Mouse (Mus musculus) testis, adult 2 months (tissue): ENCODE data around the gene Erg. TPM values are rescaled to one million over a fixed set of nuclear protein-coding genes. Genes with fewer than 3 reads are reported as not detected.

Experiments used
- H3K27ac ChIP-seq: fragments of 200-500 bp; 2 replicates; pipeline ENCODE4 v1.5.1; 2012; ENCODE audit warnings: low read depth, low read length; ENCODE audit not compliant: control insufficient read depth, insufficient read depth
- H3K27me3 ChIP-seq: fragments of 200-500 bp; 2 replicates; pipeline ENCODE4 v1.6.1; 2012; ENCODE audit warnings: mild to moderate bottlenecking, low read length, moderate library complexity; ENCODE audit not compliant: control insufficient read depth, insufficient read depth
- H3K36me3 ChIP-seq: fragments of 200-500 bp; 2 replicates; pipeline ENCODE4 v1.6.1; 2012; ENCODE audit warnings: mild to moderate bottlenecking, low read length; ENCODE audit not compliant: control insufficient read depth, insufficient read depth
- H3K4me1 ChIP-seq: fragments of 200-500 bp; 2 replicates; pipeline ENCODE4 v1.6.1; 2012; ENCODE audit warnings: low read length; ENCODE audit not compliant: control insufficient read depth, insufficient read depth
- H3K4me3 ChIP-seq: fragments of 200-500 bp; 2 replicates; pipeline ENCODE4 v1.5.1; 2012; ENCODE audit warnings: low read depth, mild to moderate bottlenecking, low read length, moderate library complexity, mixed read lengths; ENCODE audit not compliant: control insufficient read depth
- CTCF ChIP-seq: fragments of 200-500 bp; IDR thresholded peaks from 2 replicates; pipeline ENCODE4 v1.5.1; 2012; ENCODE audit warnings: low read depth, mild to moderate bottlenecking, inconsistent platforms, low read length, moderate library complexity; ENCODE audit not compliant: control insufficient read depth, insufficient read depth, insufficient replicate concordance
- POLR2A ChIP-seq: fragments of 200-500 bp; IDR thresholded peaks from 2 replicates; pipeline ENCODE4 v1.6.1; 2012; ENCODE audit warnings: low read depth, mild to moderate bottlenecking, inconsistent platforms, low read length, moderate library complexity; ENCODE audit not compliant: control insufficient read depth
- polyA plus RNA-seq: library from polyadenylated mRNA; depleted of rRNA; stranded (reverse); fragments of >200 nt; gene quantifications from 2 replicates; pipeline ENCODE4 v1.2.3, GENCODE M21; 2012

Gene Erg
- polyA plus RNA-seq, 1 experiment: 2.0 TPM

DNA sequence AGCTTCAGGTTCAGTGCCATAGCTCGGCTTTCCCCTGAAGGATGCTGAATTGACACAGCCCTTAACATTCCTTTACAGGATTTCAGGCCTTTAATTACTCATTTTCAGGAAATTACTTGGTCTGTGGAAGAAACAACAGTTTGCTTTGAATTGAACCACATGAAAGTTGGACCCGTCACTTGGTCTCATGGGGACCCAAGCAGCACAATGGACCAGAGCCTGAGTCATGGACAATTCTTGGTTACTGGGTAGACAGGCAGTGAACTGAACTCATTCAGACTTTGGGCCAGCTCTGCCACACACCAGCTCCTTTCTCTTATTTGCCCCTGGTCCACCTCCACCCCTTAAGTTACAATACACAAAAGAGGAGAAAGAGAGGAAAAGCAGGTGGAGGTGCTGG is 126.1 kb downstream of the Erg start:
- Histone ChIP-seq H3K27ac (no peak overlapping the region), H3K4me1 (peaks cover 3% of the 10 kb centered on the region; the same call in 1 of the 2 replicates), H3K36me3 (no peaks in the 10 kb centered on the region), H3K4me3 (no peak overlapping the region), H3K27me3 (no peaks in the 10 kb centered on the region)
- TF ChIP-seq CTCF (no peak), POLR2A (no peak)

DNA sequence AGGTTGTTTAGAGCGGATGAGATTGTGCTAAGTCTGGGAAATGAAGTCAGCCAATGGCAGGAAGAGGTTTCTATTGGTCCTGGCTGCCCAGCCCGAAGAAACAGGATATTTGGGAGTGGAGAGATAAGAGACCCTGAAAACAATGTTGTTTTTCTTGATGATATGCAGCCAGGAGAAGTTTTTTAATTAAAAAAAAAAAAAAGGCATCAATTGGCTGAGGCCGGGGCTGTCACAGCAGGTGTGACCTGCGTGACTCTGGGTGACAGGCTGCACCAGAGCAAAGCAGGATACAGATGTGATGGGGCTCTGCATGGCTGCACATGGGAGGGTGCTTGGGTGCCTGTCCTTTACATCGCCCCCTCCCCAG is 127.1 kb downstream of the Erg start:
- no peak overlapping the region for H3K4me3 ChIP-seq
- peaks cover 3% of the 10 kb centered on the region; the same call in 1 of the 2 replicates for H3K4me1 ChIP-seq
- TF ChIP-seq CTCF: no peak
- no peak for TF ChIP-seq POLR2A
- H3K27me3 ChIP-seq: no peaks in the 10 kb centered on the region
- H3K36me3 ChIP-seq: no peaks in the 10 kb centered on the region
- H3K27ac ChIP-seq: no peak overlapping the region

DNA sequence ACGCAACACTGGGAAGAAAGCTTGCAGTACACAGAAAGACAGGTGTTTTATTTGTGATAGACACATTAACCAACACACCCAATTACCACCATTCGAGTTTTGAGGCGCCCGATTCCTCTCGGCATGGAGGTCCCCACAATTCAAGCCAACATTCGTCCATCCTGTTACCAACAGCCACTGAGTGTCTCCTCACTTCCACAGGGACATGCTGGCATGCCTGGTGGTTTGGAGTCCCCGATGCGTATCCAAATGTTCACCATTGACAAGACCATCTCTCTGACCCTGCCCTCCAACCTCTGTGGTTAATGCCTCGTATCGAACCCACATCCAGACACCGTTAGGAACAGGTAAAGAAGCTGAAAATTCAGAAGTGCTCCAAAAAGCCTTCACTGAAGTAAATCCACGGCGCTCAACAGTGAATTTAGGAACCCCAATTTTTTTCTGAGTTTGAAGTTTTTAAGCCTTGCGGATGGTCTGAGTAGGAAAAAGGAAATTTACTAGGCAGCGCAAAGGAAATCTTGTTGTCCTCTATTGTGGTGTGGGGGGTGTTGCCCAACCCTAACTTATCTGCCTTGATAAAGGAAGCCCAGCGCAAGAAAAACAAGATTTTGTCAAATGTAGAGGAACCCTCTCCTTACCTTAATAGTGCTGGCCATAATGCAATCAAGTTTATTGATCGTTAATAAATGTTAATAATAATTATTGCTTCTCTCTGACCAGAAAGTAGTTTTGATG is 127.6 kb downstream of the Erg start:
- no peak overlapping the region for H3K4me3 ChIP-seq
- H3K4me1 ChIP-seq: peaks cover 3% of the 10 kb centered on the region; the same call in 1 of the 2 replicates

DNA sequence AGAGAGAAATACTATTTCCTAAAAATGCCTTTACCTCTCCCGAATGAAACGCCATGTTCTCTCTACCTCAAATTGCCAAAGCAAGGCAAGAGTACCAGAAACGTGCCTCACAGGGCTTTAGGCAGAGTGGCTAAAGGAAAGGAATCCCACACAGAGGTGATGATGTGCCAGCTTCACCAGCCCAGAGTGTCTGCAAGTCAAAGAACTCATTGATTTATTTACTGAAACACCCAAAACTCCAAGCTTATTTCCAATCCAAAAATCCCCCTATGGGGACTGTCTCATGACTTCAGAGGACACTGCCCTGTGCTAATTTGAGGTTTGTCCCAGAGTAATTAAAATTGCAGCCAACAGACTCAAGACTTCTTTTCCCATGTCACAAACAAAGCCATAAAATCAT is 129.4 kb downstream of the Erg start:
- no peak overlapping the region for H3K4me3 ChIP-seq
- no peak for TF ChIP-seq CTCF
- no peak for TF ChIP-seq POLR2A
- H3K27me3 ChIP-seq: no peaks in the 10 kb centered on the region
- no peaks in the 10 kb centered on the region for H3K36me3 ChIP-seq
- peaks cover 3% of the 10 kb centered on the region; the same call in 1 of the 2 replicates for H3K4me1 ChIP-seq
- H3K27ac ChIP-seq: no peak overlapping the region

More for the DNA sequence above, 127.6 kb downstream of the Erg start:
- no peak overlapping the region; the same call in 1 of the 2 replicates for H3K27ac ChIP-seq
- H3K36me3 ChIP-seq: no peaks in the 10 kb centered on the region
- no peak for TF ChIP-seq POLR2A
- TF ChIP-seq CTCF: no peak
- no peaks in the 10 kb centered on the region for H3K27me3 ChIP-seq

DNA sequence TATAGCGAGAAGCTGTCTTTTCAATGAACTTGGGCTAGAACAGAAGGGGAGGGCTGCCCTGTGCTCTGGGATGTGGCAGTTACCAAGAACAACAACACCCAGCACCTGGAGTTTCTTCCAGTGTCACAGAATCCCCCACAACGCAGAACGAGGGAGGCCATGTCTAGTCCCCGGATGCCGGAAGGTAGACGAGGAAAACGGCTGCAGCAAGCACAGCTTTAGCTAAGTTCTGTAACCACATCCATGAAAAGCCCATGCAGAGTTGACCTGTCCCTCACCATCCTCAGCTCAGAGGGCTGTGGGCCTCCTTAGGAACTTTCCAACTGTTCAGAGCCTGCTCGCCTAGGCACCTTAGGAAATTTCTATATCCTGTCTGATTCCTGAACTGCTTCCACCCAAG is 130.5 kb downstream of the Erg start:
- no peak overlapping the region for H3K27ac ChIP-seq

DNA sequence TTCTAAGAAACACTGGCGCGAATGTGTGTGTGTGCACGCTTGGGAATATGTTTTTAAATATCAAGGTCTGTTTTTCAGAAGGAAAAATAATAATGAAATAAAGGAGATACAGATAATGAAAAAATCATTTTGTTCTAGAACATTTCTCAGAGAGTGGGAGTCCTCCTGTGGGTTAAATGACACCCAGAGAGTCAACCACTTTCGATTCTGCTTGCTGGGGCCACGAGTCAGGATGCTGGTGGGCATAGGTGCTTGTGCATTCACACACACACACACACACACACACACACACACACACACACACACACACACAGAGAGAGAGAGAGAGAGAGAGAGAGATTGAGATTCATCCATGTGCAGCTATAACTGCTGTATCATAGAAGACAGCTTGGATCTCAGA is 130.9 kb downstream of the Erg start:
- Histone ChIP-seq H3K27ac (no peak overlapping the region), H3K4me1 (peaks cover 1% of the 10 kb centered on the region; the same call in 1 of the 2 replicates), H3K36me3 (no peaks in the 10 kb centered on the region), H3K4me3 (no peak overlapping the region), H3K27me3 (no peaks in the 10 kb centered on the region)
- TF ChIP-seq POLR2A (no peak), CTCF (no peak)

More for the DNA sequence above, 130.5 kb downstream of the Erg start:
- TF ChIP-seq CTCF (no peak), POLR2A (no peak)
- Histone ChIP-seq H3K27me3 (no peaks in the 10 kb centered on the region), H3K36me3 (no peaks in the 10 kb centered on the region), H3K4me3 (no peak overlapping the region), H3K4me1 (peaks cover 3% of the 10 kb centered on the region; the same call in 1 of the 2 replicates)

DNA sequence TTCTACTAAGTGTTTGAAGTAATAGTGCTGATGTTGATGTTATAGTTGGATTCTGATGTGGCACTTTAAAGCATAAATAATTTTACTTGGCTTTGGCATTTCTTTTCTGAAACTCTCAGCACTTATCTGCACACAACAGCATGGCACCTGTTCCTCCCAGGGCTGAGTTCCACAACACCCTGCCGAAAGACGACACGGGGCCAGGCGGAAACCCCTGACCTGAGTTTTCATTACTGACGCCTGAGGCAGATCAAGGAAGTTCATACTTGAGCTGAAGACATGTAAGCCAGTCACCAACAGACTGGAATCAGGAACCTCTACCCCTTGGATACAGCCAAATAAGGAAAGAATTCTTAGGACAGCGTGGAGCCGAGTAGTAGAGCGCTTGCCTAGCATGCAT is 134.0 kb downstream of the Erg start:
- no peaks in the 10 kb centered on the region for H3K4me1 ChIP-seq
- no peak overlapping the region for H3K4me3 ChIP-seq
- no peak overlapping the region for H3K27ac ChIP-seq
- H3K27me3 ChIP-seq: no peaks in the 10 kb centered on the region
- no peaks in the 10 kb centered on the region for H3K36me3 ChIP-seq
- TF ChIP-seq POLR2A (no peak), CTCF (no peak)
